Mouse (Mus musculus) gastrocnemius, adult 8-10 months (tissue): ENCODE data around the gene Gm5134. TPM values are rescaled to one million over a fixed set of nuclear protein-coding genes. Genes with fewer than 3 reads are reported as not detected.

Experiments used
- DNase-seq, 2 experiments: peaks; one replicate each; pipeline ENCODE4 v3.0.0; 2022; ENCODE audit warnings: low spot score in 2 of 2
- microRNA-seq: library from miRNA; unstranded; fragments of <30 nt; microRNA quantifications from one replicate; pipeline ENCODE4 v1.2.0, GENCODE M21; 2022
- total RNA-seq, 4 experiments: library from RNA; stranded (reverse); gene quantifications; 2 replicates each; pipeline ENCODE4 v1.2.4; 2022

Gene Gm5134
- total RNA-seq, 4 experiments from 2014 or later: not detected

DNA sequence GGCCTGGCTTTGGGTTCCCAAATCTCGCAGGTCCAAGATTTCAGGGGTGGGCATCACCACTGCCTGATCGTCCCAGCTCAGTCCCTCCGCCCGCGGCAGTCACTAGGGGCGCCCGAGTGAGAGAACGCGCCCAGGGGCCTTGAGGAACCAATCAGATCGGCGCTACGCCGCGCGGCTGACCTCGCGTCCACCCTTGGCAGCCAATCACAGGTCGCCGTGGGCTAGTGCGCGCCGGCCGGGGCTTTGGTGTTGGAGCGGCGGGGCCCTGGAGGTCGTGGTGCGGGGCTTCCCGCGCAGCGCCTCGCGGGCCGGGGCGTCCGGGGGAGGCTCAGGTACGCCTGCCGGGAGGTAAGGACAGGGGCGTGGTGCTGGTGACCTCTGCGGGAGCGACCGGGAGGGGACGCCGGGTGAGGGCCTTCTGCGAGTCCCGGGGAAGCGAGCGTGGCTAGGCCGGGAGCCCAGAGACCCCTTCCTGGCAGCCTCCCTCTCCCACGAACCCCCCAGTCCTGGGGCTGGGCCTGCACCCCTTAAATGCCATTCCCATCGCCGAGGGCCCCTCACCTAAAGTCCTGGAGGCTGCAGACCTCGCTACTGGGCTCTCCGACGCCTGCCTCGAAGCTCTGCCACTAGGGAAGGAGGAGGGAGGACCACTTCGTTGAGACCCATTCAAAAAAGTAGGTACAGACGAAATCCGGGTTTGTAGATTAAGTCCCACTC, 78.2 kb downstream of the Gm5134 start, which contains the start of gene Zfp280b:
Zfp280b (plus strand) TSS at position 249 of the 717 bp plus-strand sequence.
- peak; percentile 87 to 91 for DNase-seq

- no peak for DNase-seq
Measured at GRCm38 (mm10) chr10:76033119-76033455, 78.8 kb downstream of the Gm5134 start.

GRCm38 (mm10) chr10:76034001-76034600, 79.8 kb downstream of the Gm5134 start:
- no peak for DNase-seq

GRCm38 (mm10) chr10:76035277-76035676, 81.0 kb downstream of the Gm5134 start:
- DNase-seq: no peak

GRCm38 (mm10) chr10:76036962-76037361, 82.6 kb downstream of the Gm5134 start:
- DNase-seq: no peak

DNA sequence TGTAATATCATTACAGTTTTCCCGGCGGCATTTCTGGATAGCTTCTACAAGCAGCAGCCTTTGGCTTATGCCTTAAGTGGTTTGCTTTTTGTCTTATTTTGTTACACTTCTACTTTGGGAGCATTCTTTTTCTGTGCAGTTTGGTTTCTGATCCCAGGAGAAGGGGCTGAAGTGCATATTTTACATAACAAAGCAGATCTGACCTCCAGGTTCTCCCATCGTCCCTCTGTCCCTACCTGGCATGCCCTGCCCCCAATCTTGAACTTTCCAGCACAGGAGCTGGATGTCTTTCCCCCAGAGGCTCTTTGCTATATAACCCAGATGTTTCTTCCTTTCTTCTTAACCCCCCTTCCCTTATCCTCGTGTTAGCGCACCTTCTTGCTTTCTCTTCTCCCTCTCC, 91.0 kb downstream of the Gm5134 start:
- DNase-seq: no peak

GRCm38 (mm10) chr10:76046754-76047153, 92.4 kb downstream of the Gm5134 start:
- DNase-seq: no peak

GRCm38 (mm10) chr10:76047182-76047869, 93.0 kb downstream of the Gm5134 start:
- DNase-seq: no peak

GRCm38 (mm10) chr10:76048967-76049366, 94.7 kb downstream of the Gm5134 start:
- DNase-seq: no peak

- DNase-seq: no peak
Measured at GRCm38 (mm10) chr10:76051860-76052259, 97.5 kb downstream of the Gm5134 start.

Small RNAs within 50 kb of the gene (microRNA-seq; reads per million reads assigned to microRNA genes)
- gene Mir6409: not detected

Other genes with a start within 250 kb of the Gm5134 start
- gene Cabin1, start 190.2 kb upstream of the Gm5134 start, total RNA-seq: 1 to 10 TPM; 6.6 to 9.3 (median 7.4) TPM
- 10 to 100 TPM; 23.6 to 32.6 (median 29.5) TPM for gene Ddt, start 181.1 kb upstream of the Gm5134 start, total RNA-seq
- not detected for gene Gm20441, start 173.6 kb upstream of the Gm5134 start, total RNA-seq
- gene Gstt3, start 173.1 kb upstream of the Gm5134 start, total RNA-seq: 1 to 10 TPM; 2.6 to 4.8 (median 3.1) TPM
- 1 to 10 TPM; 4.6 to 8.3 (median 4.8) TPM for gene Gstt1, start 155.9 kb upstream of the Gm5134 start, total RNA-seq
- gene Gstt4, start 132.0 kb upstream of the Gm5134 start, total RNA-seq: not detected
- gene Gstt2, start 117.1 kb upstream of the Gm5134 start, total RNA-seq: 1 to 10 TPM; 2.7 to 6.5 (median 3.8) TPM
- gene Mif, start 94.3 kb upstream of the Gm5134 start, total RNA-seq: 100 to 1,000 TPM; 144 to 161 (median 157) TPM
- gene Derl3, start 61.1 kb upstream of the Gm5134 start, total RNA-seq: 1 to 10 TPM in 1 of 4 experiments, not detected in 3; 1.1 TPM
- 10 to 100 TPM; 11.0 to 16.7 (median 11.5) TPM for gene Smarcb1, start 32.9 kb upstream of the Gm5134 start, total RNA-seq
- gene Chchd10, start 21.4 kb upstream of the Gm5134 start, total RNA-seq: 1,000 to 10,000 TPM; 1,130 to 1,571 (median 1,273) TPM
- 1 to 10 TPM in 3 of 4 experiments, under 1 TPM in 1; 0.77 to 2.3 (median 1.4) TPM for gene Mmp11, start 18.0 kb upstream of the Gm5134 start, total RNA-seq
- gene Gm867, start 13.8 kb upstream of the Gm5134 start, total RNA-seq: not detected
- not detected for gene Vpreb3, start 11.5 kb upstream of the Gm5134 start, total RNA-seq
- 10 to 100 TPM in 1 of 4 experiments, 1 to 10 TPM in 3; 7.9 to 11.0 (median 9.2) TPM for gene Zfp280b, start 78.1 kb downstream of the Gm5134 start, total RNA-seq
- not detected for gene Slc5a4b, start 156.4 kb downstream of the Gm5134 start, total RNA-seq
- not detected for gene Slc5a4a, start 192.9 kb downstream of the Gm5134 start, total RNA-seq